Mouse (Mus musculus): ENCODE results near the gene Ext2. TPM values are rescaled to one million over a fixed set of nuclear protein-coding genes. Genes with fewer than 3 reads are reported as not detected.

The Ext2 gene
- polyA plus RNA-seq, 1 experiment from 2014 or later = 134 TPM

DNA sequence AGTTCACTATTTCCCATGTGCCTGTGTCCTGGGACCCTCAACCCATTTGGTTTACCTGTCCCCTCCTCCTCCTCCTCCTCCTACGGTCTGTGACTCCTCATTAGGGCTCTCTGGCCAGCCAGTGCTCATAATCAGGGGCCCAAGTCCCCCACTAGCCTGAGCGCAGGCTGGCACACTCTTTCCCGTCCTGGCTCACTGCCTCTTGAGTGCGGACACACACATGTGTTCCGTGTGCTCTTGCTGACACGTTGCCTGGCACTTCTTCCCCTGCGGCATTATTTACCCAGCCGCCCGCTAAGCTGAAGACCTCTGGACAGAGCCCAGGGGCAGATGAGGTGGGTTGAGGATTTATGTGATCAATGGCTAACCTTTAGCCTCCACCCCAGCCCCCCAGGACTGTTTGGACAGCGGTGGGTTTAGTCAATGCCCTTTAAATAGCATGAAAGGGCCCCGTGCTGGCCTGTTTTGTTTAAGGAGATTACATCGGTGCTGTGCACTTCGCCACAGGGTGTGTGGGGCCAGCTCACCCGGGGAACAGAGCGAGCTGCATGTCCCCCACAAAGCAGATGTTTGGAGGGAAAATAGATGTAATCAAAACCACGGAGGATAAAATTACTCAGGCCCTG lies 160.0 kb downstream of the Ext2 start:
- peaks cover 5% of the 10 kb centered on the region; the same call in 1 of the 2 replicates for H3K27me3 ChIP-seq
- H3K9ac ChIP-seq = no peak overlapping the region
- no peaks in the 10 kb centered on the region for H3K36me3 ChIP-seq
- H3K4me2 ChIP-seq = no peak overlapping the region
- H3K4me3 ChIP-seq = no peak overlapping the region
- WGBS = 19% methylated on average over 16 of the region's 16 CpGs
- ATAC-seq (ENCODE audit: borderline replicate concordance, extremely low read depth, low FRiP score, low TSS enrichment) = no peak
- no peaks in the 10 kb centered on the region for H3K9me3 ChIP-seq
- H3K4me1 ChIP-seq = 0 out of 2 replicates have a peak, but pooled peaks cover 11% of the 10 kb centered on the region
- H3K27ac ChIP-seq = no peak overlapping the region

GRCm38 (mm10) chr2:93661096-93661495 lies 161.3 kb downstream of the Ext2 start:
- no peak overlapping the region for H3K4me3 ChIP-seq
- WGBS = 76% methylated on average over 6 of the region's 6 CpGs
- ATAC-seq (ENCODE audit: borderline replicate concordance, extremely low read depth, low FRiP score, low TSS enrichment) = no peak
- no peaks in the 10 kb centered on the region for H3K9me3 ChIP-seq
- H3K9ac ChIP-seq = no peak overlapping the region
- no peaks in the 10 kb centered on the region for H3K36me3 ChIP-seq
- peaks cover 8% of the 10 kb centered on the region; the same call in 1 of the 2 replicates for H3K27me3 ChIP-seq
- 0 out of 2 replicates have a peak, but pooled peaks cover 10% of the 10 kb centered on the region for H3K4me1 ChIP-seq
- no peak overlapping the region for H3K4me2 ChIP-seq
- H3K27ac ChIP-seq = no peak overlapping the region

DNA sequence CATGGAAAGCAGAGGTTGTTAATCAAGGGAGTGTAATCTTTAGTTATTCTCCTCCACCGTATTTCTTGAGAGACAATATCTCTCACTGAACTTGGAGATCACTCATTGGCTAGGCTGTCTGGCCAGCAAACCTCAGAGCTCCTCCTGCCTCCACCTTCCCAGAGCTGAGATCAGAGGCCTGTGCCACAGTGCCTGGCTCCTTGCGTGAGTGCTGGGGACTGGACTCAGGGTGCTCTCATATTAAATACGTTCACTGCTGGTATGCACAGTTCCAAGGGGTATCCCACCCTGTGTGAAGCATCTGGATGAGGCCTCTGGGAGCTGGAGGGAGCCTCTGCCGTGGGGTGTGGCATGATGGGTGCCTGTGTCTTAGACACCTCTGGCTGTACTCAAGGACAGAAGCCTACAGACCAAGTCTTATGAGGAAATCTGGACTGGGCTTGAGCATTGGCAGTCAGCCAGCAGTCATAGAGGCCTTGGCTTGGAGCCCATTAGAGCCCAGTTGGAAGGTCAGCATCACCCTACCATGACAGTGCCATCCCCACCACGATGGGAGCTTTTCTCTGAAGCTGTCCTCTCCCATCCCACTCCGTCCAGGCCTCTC lies 162.6 kb downstream of the Ext2 start:
- 43% methylated on average over 6 of the region's 6 CpGs for whole genome bisulfite sequencing
- Histone ChIP-seq H3K9me3 (no peaks in the 10 kb centered on the region), H3K36me3 (no peaks in the 10 kb centered on the region), H3K27ac (no peak overlapping the region), H3K4me2 (no peak overlapping the region), H3K4me1 (0 out of 2 replicates have a peak, but pooled peaks cover 5% of the 10 kb centered on the region), H3K4me3 (no peak overlapping the region), H3K9ac (no peak overlapping the region), H3K27me3 (peaks cover 10% of the 10 kb centered on the region; the same call in 1 of the 2 replicates)
- peak; percentile 55 for ATAC-seq (ENCODE audit: borderline replicate concordance, extremely low read depth, low FRiP score, low TSS enrichment)

DNA sequence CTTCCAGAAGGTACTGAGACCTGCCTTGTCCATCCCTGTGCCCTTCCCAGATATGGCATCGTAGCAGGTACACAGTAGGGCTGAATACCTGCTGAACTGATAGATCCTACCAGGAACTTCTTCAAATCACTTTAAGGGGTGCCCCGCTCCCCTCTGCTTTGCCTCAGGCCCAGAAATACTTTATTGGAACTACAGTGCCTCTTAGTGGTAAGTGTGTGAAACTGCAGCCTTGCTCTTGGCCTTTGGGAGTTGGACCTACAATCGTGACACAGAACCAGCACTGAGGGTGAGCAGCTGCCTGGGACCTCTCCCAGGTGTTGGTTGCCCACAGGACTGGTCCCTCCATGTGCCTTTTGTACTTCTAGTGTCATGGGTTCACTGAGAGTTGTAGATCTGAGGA lies 163.4 kb downstream of the Ext2 start:
- Histone ChIP-seq H3K9ac (no peak overlapping the region), H3K4me3 (no peak overlapping the region), H3K4me2 (no peak overlapping the region), H3K36me3 (no peaks in the 10 kb centered on the region), H3K9me3 (no peaks in the 10 kb centered on the region), H3K27ac (no peak overlapping the region), H3K4me1 (0 out of 2 replicates have a peak, but pooled peaks cover 5% of the 10 kb centered on the region), H3K27me3 (peaks cover 10% of the 10 kb centered on the region; the same call in 1 of the 2 replicates)
- WGBS = 30% methylated on average over 3 of the region's 3 CpGs
- ATAC-seq (ENCODE audit: borderline replicate concordance, extremely low read depth, low FRiP score, low TSS enrichment) = no peak

DNA sequence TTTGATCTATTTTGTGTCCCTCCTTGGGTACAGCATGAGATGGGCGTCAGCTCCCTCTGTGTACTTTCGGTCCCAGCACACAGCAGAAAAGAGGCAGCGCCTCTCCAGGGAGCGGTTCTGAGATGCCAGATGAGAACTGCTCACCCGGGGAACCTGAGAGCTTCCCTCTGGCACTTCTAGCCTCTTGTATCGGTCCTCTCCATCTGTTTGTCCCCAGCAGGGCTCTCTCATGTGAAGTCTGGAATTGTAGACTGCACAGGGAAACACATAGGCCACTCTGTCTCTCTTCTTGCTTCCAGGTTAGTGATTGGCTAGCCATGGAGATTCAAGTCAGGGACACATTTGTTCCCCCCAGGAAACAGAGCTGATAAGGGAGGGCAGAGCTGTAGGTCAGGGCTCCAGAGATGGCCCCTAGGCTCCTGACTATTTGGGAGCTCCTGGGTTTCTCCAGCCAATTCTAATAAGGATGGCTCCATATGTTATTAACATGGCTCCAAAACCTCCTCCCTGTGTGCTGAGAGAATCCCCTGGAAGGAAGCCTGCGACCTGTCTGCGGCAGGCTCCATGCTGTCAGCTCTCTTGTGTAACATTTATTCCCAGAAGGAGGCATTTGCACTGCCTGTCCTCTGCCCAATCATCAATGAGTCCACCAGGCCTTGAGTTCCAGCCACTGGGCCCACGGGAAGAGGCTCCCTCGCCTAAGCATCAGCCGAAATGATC lies 167.9 kb downstream of the Ext2 start:
- no peaks in the 10 kb centered on the region for H3K4me1 ChIP-seq
- 64% methylated on average over 11 of the region's 11 CpGs for WGBS
- no peak overlapping the region for H3K9ac ChIP-seq
- H3K9me3 ChIP-seq = no peaks in the 10 kb centered on the region
- peaks cover 27% of the 10 kb centered on the region for H3K27me3 ChIP-seq
- no peak overlapping the region for H3K27ac ChIP-seq
- H3K36me3 ChIP-seq = no peaks in the 10 kb centered on the region
- no peak for ATAC-seq (ENCODE audit: borderline replicate concordance, extremely low read depth, low FRiP score, low TSS enrichment)
- no peak overlapping the region for H3K4me2 ChIP-seq
- no peak overlapping the region for H3K4me3 ChIP-seq

GRCm38 (mm10) chr2:93649243-93649870 lies 173.0 kb downstream of the Ext2 start:
- Histone ChIP-seq H3K4me1 (peaks cover 14% of the 10 kb centered on the region; the same call in 1 of the 2 replicates), H3K9me3 (no peaks in the 10 kb centered on the region), H3K27ac (no peak overlapping the region), H3K4me2 (no peak overlapping the region), H3K36me3 (no peaks in the 10 kb centered on the region), H3K9ac (no peak overlapping the region), H3K4me3 (no peak overlapping the region), H3K27me3 (peaks cover 72% of the 10 kb centered on the region)
- 41% methylated on average over 4 of the region's 4 CpGs for WGBS
- no peak for ATAC-seq (ENCODE audit: borderline replicate concordance, extremely low read depth, low FRiP score, low TSS enrichment)

GRCm38 (mm10) chr2:93647924-93648575 lies 174.3 kb downstream of the Ext2 start:
- 3% methylated on average over 20 of the region's 20 CpGs for WGBS
- H3K27me3 ChIP-seq = peaks cover 85% of the 10 kb centered on the region
- H3K27ac ChIP-seq = no peak overlapping the region

DNA sequence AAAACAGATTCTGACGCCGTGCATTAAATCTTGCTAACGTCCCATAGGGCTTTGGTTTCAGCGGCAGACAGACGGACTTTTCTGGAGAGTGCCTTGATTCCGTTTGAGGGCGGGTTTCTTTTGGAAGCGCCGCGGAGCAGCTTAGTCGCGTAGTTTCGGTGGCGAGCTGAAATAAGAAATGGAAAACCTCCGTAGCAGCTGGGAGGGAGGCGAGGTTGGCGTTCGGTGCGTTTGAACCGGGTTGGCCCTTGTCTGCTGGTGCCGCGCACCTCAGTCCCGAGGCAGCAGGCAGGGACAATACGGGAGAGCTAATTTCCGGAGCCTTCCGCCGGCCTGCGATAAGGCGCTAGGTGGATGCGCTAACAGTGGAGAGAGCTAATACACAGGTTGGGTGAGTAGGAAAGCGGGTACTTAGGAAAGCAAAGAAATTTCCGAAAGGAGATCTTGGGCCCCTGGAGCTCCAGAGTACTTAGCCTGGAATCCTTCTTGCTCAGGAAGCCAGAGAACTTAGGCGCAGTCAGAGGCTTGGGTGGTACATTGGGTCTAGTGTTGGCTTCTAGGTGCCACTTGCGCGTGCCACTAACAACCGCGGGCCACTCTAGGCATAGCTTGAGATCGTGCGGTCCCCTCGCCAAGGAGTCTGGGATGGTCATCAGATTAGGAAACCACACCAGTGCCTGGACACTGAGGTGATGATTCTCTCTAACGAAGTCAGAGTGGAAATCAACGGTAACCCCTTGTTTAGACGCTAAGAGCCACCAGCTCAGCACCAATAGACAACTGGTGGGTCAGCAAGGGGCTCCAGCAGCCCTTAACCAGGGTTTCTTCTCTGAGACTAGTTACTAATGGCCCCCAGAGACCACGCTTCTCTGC lies 175.1 kb downstream of the Ext2 start:
- Histone ChIP-seq H3K9ac (no peak overlapping the region), H3K36me3 (no peaks in the 10 kb centered on the region), H3K4me1 (peaks cover 26% of the 10 kb centered on the region), H3K4me3 (peak overlapping the region; percentile 24), H3K27me3 (peaks cover 92% of the 10 kb centered on the region), H3K27ac (no peak overlapping the region), H3K4me2 (peak overlapping the region; percentile 42), H3K9me3 (no peaks in the 10 kb centered on the region)
- ATAC-seq (ENCODE audit: borderline replicate concordance, extremely low read depth, low FRiP score, low TSS enrichment) = no peak
- WGBS = 2% methylated on average over 44 of the region's 44 CpGs

More at GRCm38 (mm10) chr2:93647924-93648575, 174.3 kb downstream of the Ext2 start:
- Histone ChIP-seq H3K4me2 (no peak overlapping the region), H3K4me3 (no peak overlapping the region), H3K4me1 (peaks cover 19% of the 10 kb centered on the region), H3K36me3 (no peaks in the 10 kb centered on the region), H3K9me3 (no peaks in the 10 kb centered on the region), H3K9ac (no peak overlapping the region)
- no peak for ATAC-seq (ENCODE audit: borderline replicate concordance, extremely low read depth, low FRiP score, low TSS enrichment)

DNA sequence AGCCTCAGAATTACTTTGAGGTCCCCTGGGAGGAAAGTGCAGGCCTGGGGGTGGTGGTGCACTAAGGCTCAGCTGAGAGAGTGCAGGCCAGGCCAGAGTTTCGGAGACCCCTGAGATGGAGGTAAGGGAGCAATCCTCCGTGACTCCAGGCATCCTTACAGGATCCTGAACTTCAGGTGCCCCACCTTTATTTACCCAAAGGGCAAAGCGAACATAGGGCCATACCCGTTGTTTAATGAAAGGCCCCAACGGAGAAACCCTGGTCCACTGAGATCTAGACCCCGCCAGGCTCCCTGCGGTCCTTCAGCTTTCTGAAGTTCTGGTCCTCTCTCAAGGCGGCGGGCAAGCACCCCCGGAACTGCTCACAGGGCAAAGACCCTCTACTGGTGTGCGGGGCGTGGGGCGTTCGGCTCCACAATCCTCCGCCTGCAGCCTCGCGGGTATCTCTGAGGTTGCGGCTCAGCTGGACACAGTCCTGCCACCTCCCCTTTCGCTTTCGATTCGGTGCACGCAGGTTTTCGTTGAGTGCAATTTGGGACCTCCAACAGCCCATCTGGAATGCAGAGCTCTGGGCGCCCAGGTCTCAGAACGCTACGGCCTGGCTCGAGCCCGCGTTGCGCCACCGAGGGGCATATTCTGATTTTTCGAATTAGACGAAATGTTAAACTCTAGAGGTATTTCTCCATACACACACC lies 176.6 kb downstream of the Ext2 start:
- H3K9ac ChIP-seq = peak overlapping the region; percentile 15; the same call in 1 of the 2 replicates
- H3K27me3 ChIP-seq = peaks cover 98% of the 10 kb centered on the region
- 26% methylated on average over 33 of the region's 33 CpGs for WGBS
- H3K27ac ChIP-seq = no peak overlapping the region
- no peaks in the 10 kb centered on the region for H3K9me3 ChIP-seq
- peak overlapping the region; percentile 37 for H3K4me3 ChIP-seq
- no peak for ATAC-seq (ENCODE audit: borderline replicate concordance, extremely low read depth, low FRiP score, low TSS enrichment)
- no peaks in the 10 kb centered on the region for H3K36me3 ChIP-seq
- H3K4me2 ChIP-seq = peak overlapping the region; percentile 50
- peaks cover 35% of the 10 kb centered on the region for H3K4me1 ChIP-seq

DNA sequence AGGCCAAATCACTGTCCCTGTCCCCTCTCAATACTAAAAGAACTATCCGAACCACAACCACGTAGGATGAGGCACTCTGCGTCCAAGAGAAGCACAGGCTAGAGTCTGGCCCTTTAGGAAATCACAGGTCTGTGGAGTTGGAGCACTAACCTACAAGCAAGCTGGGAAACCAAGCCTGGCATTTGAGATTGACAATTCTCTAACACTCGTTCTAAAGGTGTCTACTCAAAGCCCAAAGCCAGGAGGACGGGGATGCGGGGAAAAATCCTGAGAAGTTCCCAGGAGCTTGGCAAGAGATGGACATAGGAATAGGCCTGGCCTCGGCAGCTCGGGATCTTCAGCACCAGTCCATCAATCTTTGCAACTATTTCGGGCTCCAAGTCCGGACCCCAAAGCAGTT lies 177.2 kb downstream of the Ext2 start:
- H3K4me2 ChIP-seq = no peak overlapping the region
- WGBS = 48% methylated on average over 10 of the region's 10 CpGs
- H3K4me1 ChIP-seq = peaks cover 35% of the 10 kb centered on the region
- no peak overlapping the region for H3K4me3 ChIP-seq
- no peaks in the 10 kb centered on the region for H3K9me3 ChIP-seq
- H3K9ac ChIP-seq = no peak overlapping the region
- no peak for ATAC-seq (ENCODE audit: borderline replicate concordance, extremely low read depth, low FRiP score, low TSS enrichment)
- peaks cover 98% of the 10 kb centered on the region for H3K27me3 ChIP-seq
- no peaks in the 10 kb centered on the region for H3K36me3 ChIP-seq
- H3K27ac ChIP-seq = no peak overlapping the region

All from lung, embryonic 15.5 days (tissue).